Mouse (Mus musculus): ENCODE measurements at regions not wholly inside any gene's neighbourhood (a gene's known extent, or its start where the extent isn't known, plus 50 kb on each side); places are given as distances from the start of the nearest gene placed in this dataset.

DNA sequence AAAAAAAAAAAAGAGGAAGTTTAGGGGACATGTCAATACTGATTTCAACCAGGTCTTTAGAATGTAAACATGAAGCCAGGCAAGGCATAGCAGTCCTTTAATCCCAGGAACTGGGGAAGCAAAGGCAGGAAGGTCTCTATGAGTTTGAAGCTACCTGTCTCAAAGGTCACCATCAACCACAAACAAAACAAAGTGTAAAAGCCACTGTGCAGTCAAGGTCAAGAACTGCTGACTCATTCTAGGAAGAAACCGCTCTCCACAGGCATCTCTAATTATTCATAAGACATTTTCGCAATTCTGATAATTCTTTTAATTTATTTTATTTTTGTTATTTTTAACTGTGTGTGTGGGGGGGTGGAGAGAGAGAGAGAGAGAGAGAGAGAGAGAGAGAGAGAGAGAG, 364.0 kb downstream of the Cntnap4 start:
- DNase-seq = no peak

DNA sequence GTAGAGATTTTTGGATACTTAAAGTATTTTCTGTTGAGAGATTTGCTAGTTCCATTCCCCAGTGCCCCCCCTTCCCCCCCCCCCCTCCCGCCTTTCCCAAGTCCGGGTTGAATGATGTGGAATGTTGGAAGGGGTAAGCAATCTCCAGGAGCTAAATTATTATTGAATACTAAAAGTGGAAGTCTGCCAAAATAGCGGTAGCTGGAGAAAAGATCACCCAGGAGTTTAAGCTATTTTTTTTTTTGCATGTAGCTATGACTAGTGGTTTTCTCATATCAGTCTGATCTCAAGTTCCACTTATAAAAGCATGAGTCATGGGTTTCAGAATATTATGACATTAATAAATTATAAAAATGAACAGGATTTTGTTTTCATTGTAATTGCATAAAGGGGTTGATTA, 365.6 kb downstream of the Cntnap4 start:
- DNase-seq = no peak

DNA sequence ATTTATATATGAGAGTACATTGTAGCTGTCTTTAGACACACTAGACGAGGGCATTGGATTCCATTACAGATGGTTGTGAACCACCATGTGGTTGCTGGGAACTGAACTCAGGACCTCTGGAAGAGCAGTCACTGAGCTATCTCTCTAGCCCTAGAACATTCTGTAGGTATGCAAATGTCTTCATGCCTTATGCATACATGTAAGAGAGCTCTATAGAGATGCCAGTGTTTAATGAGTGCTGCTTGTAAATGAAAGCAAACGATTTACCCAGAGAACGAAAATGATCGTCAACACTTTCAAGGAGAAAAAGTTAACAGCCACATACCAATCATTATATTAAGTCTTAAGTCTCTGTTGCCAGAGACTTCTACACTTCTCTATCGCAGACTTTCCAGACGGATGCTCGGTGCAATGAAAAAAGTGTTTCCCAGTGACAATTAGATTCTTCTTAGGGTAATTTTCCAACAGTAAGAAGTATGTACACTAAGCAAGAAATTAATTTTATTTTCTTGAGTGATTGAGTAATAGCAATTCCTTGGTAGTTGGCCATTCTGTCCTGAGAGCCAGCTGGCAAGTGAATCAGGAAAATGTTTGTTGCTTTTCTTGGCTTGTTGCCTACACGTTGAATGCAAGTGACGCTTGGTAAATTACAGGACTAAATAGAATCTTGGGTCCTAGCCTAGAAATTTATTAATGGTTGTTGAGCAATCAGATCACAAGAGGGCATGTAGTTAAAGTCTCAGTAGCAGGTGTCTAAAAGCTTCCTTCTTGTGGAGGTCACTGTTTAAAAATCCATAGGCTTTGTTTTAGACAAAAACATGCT, 366.3 kb downstream of the Cntnap4 start:
- peak; percentile 45 to 51 for DNase-seq

DNA sequence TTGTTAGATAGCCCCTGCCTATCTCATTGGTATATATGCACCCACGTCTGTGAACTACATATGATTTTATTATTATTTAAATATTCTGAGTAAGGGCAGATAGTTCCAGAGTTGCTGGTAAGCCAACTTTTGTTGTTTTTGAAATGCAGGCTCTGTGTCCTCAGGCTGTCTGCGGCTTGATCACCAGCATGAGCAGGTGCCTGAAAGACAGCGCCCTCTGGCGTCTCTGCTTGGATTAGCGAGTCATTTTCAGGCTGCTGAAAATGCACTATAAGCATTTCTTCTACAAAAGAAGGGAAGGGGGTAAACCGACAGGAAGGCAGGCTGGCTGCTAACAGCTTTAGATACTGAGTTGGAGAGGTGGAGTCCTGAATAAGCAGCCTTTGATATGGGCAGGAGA, 402.6 kb downstream of the Cntnap4 start:
- peak; percentile 81 to 90 for DNase-seq

DNA sequence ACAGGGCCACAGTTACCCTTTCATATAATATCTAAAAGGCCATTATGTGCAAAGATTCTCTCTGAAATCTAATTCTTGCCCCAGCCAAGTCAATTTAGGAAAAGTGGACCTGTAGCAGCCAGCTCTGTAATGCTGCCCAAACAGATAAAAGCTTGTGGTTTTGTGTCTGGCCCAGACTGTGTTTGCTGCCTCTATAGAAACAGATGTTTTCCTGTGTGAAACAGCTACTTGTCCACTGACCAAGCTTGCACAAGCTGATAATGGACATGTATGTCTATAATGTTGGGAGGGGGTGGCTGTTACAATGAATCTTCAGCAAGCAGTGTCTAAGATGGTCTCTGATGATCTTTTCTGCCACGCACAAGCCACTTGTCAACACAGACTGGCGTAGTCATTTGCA, 405.9 kb downstream of the Cntnap4 start:
- DNase-seq = no peak

DNA sequence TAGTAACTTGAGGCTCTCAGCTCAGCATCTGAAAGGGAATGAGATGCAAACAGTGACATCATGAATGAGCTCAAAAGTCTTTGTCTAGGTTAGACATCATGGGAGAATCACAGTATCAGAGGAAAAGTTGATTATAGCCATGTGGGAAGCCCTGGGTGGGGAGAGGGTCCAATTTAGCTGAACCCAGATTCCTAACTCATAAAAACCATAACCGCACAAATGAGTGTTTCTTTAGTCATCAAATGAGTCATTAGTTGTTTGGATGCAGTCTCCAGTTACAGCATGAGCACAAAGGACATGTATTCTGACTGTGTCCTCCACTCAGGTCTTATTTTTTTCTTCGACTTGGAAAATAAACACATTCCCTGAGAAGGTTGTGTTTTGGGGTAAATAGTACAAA, 406.5 kb downstream of the Cntnap4 start:
- DNase-seq = no peak

DNA sequence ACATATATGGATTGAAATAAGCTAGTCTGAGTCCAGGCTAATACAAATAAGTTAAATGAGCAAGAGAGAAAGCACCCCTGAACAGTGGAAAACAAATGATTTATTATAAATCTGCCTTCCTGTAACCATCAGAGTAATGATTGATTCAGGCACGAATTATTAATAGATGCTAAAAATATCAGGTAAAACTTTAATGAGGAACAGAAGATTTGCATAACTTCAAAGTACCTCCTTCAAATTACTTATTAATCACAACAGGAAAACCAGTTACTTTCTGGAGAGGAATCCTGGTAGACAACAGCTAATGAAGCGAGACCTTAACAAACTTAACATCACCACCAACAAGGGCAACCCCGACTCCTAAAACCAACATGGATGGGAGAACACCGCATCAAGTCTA, 423.9 kb downstream of the Cntnap4 start:
- DNase-seq = no peak

DNA sequence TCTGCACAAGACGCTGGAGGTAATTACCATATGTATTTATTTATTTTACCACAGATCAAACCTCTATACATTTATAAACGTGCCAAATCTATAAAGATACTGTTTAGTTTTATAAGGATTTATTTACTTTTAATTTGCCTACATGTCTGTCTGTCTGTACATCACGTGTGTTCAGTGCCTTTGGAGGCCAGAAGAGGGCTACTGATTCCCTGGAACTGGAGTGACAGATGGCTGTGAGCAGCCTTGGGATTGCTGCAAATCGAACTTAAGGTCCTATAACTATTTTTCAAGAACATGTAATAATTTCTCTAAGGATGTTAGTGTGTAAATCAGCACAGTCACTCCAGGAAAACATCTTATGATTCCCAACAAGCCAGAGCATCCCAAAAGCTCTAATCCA, 437.5 kb downstream of the Cntnap4 start:
- DNase-seq = no peak

DNA sequence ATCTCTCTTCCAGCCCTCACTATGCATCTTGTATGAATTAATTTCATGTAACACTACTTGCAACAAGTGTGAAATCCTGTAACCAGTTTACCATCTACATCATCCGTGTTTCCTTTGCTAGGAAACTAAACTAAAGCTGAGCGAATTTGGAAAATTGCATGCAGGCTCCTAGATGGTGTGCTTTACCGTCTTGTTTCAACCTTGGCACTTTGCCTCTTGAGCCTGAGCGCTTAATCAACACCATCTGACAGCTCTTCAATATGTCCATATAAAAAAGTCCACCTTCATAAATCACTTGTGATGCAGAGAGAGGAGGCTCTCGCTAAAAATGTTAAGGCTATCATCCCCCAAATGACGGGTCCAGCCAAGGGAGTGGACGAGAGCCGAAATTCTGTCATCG, 459.0 kb downstream of the Cntnap4 start:
- DNase-seq = no peak

DNA sequence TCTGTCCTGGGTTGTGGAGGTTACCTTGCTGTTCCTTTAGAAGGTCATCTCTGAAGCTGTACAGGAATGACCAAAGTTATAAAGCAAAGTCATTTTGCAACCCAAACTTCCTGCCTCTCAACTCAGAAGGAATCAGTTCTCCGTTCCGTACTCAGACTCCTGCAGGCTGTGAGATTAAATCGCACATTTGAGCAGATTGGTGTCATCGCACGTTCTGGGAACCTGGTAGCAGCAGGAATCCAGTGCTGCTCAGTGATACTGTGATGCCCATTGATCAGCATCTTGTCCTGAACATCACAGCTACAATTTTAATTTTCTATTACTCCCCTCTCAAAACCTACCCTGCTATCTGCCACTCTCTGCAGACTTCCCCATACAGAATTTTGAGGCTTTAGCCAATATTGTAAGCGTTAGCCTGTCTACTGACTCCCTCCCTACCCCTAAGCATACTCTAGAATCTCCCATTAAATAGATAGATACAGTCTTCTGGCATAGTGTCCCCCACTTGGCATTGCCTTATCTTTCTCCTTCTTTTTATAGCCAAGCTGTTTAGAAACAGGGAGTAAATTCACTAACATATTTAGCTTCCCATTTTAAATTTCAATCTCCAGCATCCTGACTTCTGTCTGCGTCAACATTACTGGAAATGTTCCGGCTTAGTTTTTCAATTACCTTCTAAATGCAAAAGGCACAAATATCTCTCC, 482.1 kb downstream of the Cntnap4 start:
- DNase-seq = no peak

DNA sequence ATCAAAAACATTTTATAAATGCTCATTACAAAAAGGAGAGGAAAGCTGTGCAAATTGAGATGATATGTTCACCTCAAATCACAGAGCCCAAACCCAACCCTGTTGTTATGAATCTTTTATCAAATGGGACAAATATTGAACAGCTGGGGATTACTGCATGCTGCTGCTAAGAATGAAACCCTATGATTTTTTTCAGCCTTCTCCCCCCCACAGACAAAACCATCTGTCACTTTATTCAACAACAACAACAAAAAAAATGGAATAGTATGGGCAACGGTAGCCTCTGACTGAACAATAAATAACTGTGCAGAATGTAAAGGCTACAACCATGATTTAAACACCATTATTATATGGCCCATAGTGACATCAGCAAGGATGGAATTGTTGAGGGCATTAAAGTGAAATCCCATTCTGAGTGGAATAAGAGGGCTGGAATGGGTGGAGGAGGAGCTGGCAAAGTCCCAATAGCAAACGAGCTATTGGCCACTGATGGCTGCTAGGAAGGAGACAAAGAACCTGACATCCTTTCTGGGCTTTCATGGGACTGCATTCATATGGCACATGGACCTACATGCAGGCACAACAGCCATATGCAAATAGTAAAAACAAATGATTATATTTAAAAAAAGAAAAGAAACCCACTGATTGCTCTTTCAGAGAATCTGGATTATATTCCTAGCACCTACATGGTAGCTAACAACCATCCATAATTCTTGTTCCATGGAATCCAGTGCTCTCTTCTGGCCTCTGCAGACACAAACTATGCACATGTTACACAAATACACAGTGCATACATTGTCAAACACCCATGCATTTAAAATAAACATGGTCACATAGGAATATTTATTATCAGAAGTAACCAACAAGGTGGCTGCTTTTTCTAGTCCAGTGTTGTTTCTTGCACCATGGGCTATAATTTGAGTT, 495.7 kb downstream of the Cntnap4 start:
- peak; percentile 5 to 26 for DNase-seq

DNA sequence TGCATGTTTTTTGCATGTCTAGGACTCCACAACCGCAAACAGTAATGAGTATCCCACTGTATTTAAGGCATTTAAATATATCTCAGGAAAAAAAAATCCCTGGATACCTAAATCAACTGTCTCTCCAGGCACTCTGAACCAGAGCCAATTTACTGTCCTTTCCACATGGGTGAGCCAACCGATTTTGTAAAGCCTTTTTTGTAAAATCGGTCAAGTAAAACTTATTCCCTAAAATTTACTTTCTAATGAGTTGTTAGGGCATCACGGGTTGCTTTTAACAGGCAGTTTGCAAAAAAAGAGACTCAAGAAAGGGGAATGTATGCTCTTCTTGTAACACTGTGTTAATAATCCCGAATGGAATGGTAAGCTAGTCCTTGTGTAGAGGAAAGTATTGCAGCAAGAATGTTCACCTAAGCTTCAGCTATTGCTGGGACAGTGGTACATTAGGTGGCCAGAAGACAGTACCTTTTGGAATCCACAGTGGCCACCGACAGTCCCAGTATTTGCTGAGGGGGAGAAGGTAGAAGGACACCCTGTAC, 496.4 kb downstream of the Cntnap4 start:
- no peak for DNase-seq

DNA sequence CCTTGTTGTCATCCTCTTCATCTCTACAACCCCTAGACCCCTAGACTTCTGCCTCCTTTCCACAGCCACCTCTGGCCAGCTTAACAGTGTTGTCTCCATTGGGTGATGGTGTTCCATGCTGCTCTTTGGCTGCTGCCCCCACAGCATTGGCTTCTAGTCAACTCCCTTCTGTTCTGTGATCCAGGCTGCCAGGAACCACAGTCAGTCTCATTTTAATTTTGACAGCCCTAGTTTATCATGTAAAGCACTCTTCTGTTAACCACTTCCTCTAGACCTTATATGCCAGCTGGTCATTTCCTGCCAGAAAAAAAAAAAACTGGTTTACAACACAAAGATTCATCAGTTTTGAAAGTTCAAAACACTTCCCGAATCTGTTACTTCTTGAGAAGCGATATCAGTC, 514.1 kb downstream of the Cntnap4 start:
- DNase-seq = no peak

DNA sequence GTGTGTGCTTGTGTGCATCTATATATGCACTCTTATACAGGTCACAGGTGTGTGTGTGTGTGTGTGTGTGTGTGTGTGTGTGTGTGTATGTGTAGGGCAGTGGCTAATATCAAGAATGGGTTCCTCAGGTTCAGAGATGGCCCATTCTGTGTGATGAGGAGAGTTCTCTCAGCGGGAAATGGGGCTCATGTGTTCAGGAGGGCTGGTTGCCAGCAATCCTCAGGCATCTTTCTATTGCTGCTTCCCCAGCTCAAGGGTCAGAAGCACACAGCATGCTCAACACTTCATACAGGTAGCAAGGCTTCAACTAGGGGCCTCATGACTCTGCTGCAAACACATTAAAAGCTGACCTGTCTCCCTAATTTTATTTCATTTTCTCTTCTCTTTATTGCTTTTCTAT, 517.7 kb downstream of the Cntnap4 start:
- DNase-seq = no peak

DNA sequence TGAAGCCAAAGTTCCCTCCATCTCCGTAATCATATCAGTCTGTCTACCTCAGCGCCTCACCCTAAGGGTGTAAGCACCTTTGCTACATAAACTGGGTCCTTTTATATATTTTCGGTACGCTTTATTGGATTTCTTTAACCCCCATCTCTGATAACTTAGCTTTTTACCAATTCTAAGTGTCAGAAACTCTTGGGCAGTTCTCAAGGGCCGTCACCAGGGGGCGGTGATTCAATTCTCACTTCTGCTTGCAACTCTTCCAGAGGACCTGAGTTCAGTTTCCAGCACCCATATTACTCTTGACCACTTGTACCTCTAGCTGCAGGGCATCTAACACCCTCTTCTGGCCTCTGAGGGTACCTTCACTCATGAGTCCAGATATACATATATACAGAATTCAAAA, 523.7 kb upstream of the Mon1b start:
- DNase-seq = no peak

DNA sequence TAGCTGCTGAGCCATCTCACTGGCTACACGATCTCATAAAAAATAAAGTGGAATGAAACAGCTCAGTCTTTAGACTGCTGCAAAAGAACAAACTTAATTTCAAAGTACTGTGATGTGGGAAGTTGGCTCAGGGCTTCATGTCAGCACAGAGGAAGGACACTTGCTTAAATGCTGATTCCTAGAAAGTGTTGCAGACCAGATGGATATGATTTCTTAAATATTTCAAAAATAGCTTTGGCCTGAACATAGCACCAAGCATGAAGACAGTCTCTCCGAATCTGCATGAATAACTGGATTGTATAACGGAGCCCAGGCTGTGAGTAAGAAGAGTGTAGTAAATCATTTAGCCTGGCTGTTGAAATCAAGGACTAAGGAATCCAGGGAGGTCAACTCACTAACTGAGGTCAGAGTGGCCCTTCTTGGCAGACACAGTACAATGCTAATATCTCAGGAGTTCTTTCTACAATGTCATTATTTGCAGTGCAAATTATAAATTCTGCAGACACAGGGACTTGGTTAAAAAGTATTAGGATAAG, 521.2 kb upstream of the Mon1b start:
- DNase-seq = no peak

DNA sequence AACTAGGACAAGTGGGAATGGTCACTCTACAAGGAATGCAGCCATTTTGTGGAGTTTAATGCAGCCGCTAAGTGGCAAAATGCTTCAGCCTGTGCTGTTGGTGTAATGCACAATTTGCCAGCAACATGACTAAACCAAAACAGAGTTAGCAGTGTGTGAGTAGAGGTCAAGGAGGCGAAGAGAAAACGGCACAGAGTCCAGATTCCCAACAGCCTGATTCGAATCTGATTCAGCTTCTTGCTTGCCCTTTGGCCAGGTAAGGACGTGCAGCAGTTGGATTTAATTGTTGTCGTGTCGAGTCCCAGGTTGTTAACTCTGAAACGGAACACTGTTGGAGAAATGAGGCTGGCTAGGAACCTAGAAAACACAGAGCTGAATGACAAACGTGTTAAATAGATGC, 518.1 kb upstream of the Mon1b start:
- DNase-seq = no peak

DNA sequence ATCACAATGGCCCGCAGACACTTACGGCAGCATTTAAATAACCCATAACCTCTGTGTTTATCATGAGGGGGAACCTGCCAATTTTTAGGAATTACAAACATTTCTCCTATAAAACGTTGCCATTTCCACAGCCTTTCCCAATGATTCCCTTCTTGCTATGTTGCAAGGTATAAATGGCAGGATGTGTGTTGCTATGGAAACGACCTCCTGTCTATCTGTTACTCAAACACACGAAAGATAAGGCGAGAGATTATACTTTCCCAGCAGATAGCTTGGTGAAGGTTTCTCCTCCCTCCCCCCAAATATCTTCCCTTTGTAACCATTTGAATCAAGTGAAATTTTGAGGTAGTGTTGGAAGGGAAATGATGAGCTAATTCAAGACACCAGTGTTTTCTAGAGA, 509.8 kb upstream of the Mon1b start:
- no peak for DNase-seq

DNA sequence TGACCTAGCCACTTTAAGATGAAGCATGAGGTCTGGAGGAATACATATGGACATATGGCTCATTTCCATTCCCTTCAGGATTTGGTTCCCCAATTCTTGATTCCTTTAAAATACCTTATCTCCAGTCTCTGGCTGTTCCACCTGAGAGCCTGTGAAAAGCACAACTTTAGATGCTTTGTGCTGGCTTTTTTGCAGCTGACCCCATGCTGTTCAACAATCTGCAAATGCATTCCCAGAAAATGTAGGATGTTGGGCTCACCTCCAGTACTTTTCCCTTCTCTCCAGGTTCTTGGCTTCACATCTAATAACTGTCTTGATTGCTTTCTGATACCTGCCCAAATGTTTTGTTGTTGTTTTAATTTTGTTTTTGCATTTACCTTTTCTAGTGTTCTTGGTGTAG, 498.0 kb upstream of the Mon1b start:
- DNase-seq = peak; percentile 52

DNA sequence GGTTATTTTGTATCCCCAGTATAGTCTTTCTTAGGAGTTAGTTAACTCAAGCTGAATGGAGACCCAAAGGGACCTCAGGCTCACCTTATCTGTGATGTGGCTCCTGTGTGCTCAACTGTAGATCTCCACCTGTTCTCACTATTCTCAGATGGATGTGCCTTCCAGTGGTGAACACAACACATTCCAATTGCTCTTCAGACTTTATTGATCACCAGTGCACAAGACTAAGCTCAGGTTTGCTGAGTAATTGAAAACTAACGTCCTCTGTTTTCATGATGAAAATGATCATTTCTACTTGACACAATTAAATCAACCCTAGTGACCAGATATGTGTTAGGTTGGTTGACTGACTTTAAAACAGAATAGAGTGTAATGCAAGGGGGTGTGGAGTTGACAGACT, 495.4 kb upstream of the Mon1b start:
- no peak for DNase-seq

DNA sequence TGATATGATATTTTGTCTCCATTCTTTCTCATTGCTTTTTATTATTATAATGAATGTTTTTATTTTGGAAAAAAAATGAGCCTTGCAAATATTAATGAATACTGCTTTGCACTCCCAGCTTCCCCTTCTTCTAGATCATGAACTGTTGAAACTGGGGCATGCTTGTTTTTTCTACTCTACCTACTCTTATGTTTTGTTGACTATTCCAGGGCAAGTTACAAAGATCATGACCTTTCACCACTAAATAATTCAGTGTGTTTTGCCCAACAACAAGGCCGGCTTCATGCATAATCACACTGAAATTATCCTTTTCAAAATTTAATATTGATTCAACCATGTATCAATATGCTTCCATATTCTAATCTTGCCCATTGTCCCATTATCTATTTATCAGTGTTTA, 494.3 kb upstream of the Mon1b start:
- no peak for DNase-seq

DNA sequence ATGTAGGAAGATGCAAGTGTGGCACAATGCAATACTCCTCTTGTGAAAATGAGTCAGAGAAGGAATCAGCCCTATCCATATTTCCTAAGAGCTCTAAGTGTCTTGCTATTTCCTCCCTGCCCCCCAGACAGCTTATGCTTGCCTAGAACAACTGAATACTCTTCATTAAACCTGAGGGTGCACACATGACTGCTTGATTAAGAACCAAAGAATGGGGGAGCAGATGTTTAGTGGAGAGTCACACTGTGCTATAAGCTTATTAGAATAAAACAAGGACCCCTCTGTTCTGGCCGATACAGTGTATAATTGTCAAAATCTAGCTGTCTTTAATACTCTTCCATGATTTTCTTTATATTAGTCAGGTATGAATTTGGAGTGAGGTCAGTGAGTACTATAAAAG, 458.8 kb upstream of the Mon1b start:
- no peak for DNase-seq

DNA sequence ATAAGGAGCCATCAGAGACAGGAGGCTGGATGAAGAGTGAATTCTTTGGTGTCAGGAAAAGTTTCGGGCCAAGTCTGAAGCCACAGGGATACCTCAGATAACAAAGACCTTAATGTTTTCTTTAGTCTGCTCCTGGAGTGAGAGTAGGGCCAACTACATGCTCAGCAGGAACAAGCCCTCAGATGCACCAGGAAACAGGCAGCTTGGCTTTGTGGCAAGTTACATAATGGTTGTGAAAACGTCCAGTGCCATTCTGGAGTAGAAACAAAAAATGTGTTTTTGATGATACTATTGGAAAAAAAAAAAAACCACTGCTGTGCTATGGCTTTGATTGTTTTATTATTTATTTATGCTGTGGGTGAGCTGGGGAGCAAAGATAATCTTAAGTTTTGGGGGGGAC, 452.2 kb upstream of the Mon1b start:
- DNase-seq = peak; percentile 8 to 14

Data from cerebellum, adult 18-20 months (tissue).